Mouse (Mus musculus): Measurements from ENCODE around the gene E030030I06Rik.
"Not testable (repeated sequence)": the region's sequence is repeated elsewhere in the genome, so short reads cannot be mapped to it uniquely, and the experiment has no call there.

The E030030I06Rik gene

DNA sequence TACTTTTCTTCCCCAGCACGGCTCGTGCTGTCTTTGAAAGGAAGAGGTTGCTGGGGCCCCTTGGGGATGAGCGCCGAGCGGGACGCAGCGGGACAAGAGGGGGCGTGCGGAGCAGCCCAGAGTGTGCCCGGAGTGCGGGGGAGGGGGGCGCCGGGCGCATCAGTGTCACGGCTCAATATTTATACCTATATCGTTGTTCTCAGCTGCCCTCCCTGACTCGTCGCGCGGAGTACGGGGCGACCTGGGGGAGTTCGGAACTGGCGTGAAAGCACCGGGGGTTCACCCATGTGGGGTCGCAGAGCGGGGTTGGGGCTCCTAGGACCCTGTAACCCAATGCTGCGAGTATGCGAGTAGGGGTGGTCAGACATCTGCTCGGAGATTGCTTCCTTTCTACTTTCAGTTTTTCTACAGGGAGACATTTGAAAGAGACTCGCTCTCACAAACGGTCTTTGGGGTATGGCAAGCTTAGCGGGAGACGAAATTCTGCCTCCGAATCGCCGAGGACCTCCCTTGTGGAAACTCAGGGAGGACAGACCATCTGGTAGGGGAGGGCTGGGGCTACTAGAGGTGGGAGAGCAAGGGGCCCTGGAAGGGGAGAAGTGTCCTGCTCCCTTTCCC lies at the start of gene E030030I06Rik:
Gene E030030I06Rik (minus strand): TSS at position 198 of the 618 bp plus-strand sequence.
- DNase-seq (ENCODE audit: low read depth): no peak

DNA sequence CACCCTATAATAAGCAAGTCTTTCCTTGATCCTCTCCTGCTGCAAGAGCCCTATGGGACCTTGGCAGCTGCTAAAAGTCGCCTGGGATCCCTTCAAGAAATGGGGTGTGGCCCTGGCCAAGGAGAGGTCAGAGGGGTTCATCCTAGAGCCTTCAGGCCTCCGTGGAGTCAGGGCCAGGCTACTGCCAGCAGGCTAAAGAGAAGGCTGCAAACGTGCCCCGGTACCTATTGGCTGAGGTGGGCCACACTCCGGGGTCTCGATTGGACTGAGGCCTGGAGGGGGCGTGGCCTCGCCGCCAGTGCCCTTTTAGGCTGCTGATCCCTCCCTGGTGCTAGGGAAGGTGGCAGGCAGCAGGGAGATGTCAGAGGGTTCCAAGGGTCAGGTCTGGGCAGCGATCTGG lies 42.0 kb upstream of the E030030I06Rik start:
- DNase-seq (ENCODE audit: low read depth): not testable (repeated sequence)

DNA sequence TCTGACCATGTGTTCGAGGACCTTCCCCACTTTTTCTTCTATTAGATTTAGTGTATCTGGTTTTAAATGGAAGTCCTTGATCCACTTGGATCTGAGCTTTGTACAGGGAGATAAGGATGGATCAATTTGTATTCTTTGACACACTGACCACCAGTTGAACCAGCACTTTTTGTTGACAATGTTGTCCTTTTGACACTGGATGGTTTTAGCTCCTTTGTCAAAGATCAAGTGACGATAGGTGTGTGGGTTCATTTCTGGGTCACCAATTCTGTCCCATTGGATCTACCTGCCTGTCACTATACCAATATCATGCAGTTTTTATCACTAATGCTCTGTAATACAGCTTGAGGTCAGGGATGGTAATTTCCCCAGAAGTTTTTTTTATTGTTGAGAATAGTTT lies 27.4 kb upstream of the E030030I06Rik start:
- DNase-seq (ENCODE audit: low read depth): not testable (repeated sequence)

DNA sequence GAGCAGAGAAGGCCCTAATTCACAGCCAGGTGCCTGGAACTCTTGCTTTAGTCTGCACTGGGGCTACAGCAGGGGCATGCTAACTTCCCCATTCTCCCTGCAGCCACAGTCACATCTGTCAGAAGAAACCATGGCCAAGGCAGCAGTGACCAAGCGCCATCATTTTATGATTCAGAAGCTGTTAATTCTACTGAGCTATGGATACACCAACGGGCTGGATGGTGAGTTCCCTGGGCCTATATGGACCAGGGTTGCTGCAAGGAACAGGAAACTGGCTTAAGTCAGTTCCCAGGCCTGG lies 25.1 kb upstream of the E030030I06Rik start:
- not testable (repeated sequence) for DNase-seq (ENCODE audit: low read depth)

DNA sequence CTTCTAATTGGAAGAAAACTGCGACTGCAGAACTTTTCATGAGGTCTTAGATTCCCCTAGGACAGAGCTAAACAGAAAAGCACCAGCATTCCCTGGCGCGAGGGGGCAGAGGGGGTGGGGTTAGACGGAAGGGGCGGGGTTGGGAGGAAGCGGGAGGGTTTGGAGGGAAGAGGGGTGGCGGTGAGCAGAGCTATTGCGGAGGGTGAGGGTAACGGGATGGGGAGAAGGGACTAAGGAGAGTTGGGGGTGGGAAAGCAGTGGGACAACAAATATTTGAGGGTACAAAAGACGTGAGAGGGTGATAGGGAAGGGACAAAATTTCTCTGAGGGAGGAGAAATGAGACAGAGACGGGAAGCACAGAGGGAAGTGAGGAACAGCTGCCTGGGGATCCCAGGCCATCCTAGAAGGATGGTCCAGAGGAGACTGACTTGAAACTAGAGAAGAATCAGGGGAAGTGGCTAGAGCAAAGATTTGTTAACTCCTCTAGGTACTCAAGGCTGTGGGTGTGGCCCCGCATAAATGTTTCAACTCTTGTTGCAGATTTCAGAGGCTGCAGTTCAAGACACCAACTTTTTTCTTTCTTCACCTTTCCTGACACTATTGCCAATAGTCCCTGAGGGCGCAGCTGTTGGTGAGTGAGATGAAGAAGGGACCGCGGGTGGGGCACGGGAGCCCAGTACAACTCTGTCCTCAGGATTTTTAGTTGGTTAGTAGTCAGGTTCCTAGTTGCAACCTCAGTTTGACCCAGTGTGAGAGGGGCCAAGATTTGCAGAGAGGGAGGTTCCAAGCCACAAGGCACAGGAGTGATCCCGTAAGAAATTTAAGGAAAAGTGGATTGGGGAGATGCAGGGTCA lies 24.5 kb upstream of the E030030I06Rik start:
- not testable (repeated sequence) for DNase-seq (ENCODE audit: low read depth)

DNA sequence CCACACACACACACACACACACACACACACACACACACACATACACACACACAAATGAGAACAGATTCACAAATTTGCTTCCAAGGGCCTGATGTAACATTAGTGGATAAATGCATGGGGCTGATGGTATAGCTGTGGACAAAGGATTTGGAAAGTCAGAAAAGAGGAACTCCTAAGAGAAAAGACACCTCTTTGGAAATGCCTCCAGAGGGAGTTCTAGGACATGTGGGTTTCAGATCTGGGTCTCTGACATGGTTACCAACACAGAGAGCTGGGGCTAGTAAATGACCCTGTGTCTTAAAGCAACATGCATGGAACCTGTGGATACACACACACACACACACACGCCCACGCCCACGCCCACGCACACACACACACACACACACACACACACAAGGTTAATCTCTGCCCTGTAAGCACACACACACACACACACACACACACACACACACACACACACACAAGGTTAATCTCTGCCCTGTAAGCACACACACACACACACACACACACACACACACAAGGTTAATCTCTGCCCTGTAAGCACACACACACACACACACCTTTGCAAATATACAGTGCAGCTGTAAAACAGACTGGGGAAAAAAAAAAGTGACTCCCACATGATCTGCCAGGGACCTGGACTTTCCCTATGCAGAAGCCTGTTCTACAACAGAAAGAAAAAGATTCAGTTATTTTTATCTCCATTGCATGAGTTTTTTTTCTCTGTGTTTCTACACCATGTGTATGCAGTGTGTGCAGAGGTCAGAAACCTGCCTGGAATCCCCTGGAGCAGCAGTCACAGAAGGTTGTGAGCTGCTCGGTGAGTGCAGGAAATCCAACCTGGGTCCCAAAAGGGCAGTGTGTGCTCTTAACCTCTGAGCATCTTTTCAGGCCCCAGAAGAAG lies 23.6 kb upstream of the E030030I06Rik start:
- DNase-seq (ENCODE audit: low read depth): not testable (repeated sequence)

DNA sequence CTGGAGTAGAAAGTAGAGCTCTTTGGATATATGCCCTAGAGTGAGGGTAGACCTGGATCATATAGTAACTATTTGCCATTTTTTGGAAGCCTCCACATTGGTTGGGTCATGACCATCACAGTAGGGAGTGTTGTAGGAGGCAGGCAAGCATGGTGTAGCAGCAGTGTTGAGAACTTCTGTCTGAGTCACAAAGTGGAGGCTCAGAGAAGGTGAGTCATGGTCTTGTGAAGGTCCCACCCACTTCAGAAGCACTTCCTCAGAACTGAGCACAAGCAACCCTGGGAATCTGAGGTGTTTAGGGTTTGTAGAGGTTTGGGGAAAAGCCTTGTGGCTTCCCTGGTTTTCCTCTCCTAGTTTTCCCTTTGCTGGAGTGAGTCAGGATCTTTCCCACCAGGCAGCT lies 20.0 kb upstream of the E030030I06Rik start:
- DNase-seq (ENCODE audit: low read depth): not testable (repeated sequence)

DNA sequence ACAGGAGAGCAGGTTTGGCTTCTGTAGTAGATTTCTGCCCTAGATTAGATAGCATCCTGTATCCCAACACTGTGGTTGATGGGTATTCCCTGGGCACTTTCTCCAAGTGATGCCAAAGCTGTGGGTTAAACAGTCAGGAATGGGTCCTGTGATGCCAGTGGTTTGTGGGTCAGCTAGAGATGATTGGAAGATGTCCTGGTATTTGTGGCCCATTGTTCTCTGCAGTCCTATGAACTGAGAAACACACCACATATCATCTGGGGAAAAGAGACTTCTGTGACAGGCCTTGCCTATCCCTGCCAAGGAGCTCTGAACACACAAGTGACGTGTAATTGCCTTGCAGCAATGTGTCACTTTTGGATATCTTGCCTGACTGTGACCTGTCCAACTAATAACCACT lies 18.0 kb upstream of the E030030I06Rik start:
- DNase-seq (ENCODE audit: low read depth): not testable (repeated sequence)

DNA sequence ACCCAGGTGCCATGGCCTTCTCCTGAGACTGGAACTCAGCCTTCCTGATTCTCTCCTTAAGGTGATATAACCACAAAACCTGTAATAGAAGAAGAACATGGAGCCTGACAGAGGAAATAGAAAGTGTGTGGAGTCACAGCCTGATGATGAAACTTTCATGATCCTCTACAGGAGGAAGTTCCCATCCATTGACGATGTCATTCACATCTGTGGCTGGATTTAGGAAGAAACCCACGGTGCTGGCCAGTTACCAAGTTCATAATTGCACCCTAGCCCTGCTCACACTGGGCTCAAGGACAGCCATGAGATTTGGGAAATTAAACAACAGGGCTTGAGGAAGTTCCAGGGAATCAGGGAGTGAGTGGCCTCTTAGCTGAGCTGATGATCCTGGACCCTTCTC lies 17.0 kb upstream of the E030030I06Rik start:
- not testable (repeated sequence) for DNase-seq (ENCODE audit: low read depth)

DNA sequence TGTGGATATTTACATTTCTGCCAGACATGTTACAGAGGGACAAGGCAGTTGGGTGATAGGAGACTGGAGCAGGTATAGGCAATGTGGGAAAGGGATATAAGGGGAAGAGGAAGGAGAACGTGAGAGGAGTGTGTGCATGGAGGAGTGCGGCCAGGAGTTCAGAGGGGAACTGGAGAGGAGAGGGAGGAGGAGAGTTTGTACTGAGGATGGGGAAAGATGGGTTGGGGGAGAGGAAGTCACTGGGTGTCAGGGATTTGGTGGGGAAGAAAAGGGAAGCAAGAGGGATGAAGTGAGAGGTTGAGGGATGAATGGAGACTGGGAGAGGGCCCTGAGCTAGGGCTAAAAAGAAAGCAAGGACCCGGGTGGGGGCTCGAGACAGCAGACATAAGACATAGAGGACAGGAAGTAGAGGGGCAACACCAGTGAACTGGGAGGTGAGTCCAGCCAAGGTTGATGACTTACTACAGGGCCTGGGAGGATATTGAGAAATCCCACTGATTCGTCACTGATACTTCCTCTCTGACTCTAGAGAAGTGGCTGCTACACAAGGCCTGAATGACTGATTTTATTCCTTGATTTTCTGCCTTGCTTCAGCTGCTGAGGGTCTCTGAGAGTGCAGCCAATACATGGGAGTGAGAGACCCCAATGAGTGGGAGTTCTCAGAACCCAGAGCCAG lies 16.4 kb upstream of the E030030I06Rik start:
- DNase-seq (ENCODE audit: low read depth): not testable (repeated sequence)

DNA sequence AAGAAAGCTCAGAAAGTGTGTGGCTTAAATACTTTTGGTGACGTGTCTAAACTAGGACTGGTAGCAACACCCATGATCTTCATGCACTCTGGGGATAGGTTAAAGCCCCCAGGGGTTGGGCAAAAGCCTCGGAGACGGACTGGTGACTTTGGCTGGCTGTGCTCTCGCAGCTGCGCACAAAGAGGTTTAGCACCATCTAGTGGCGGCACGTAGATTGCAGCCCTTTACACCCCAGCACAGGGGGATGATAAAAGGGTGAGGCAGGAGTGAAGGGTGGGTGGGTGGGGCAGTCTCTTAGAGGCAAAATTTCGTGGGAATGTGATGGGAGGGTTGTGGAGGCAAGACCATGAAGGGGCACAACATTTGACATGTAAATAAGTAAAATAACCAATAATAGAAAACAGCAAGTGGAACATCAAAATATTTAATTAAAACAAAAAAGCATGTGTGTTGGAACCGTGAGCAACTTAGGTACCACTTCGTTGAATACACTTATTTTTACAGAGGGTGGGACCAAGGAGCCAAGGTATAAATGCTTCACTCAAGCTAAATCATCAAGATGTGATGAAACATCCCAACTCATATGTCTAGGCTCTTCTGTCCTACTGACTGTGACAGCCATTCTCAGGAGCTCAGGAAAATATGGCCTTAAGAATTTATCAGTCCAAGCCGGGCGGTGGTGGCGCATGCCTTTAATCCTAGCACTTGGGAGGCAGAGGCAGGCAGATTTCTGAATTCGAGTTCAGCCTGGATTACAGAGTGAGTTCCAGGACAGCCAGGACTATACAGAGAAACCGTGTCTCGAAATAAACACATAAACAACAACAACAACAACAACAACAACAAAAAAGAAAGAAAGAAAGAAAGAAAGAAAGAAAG lies 14.9 kb upstream of the E030030I06Rik start:
- not testable (repeated sequence) for DNase-seq (ENCODE audit: low read depth)

DNA sequence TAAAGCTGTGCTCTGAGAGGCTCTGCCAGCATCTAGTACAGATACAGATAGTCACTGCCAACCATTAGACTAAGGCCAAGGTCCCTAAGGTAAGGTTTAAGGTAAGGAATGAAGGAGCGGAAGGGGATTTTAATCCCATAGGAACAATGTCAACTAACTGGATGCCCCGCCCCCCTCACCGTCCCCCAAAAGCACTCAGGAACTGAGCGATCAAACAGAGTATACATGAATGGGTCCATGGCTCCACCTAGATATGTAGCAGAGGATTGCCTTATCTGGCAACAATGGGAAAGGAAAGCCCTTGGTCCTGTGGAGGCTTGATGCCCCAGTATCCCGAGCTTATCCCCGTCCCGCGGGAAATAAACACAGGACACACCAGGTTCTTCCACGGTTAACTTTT lies 14.2 kb upstream of the E030030I06Rik start:
- not testable (repeated sequence) for DNase-seq (ENCODE audit: low read depth)

DNA sequence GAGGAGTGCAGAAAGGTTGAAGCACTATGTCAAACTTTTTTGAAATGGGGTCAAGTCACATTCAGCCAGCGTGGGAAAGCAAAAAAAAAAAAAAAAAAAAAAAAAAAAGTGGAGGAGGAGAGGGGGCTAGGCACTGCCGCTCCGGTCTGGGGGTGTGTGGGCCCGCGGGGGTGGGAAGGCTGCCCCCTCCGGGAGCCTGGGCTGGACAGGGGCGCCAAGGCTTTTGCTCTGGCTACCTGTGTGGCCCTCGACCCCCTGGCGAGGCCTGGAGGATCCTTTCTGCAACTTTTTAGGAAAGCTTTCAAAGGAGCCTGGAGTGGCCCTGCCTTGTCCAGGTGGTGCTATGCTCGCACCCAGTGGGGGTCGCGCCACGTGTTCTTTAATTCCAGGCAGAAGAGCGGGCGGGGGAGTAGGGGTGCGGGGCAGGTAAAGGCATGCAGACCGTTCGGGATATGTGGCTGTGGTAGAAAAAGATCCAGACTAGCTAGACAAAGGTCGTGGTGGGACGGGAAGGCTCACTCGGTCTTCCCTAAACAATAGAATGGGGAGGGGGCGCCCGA lies 10.6 kb upstream of the E030030I06Rik start:
- no peak for DNase-seq (ENCODE audit: low read depth)

DNA sequence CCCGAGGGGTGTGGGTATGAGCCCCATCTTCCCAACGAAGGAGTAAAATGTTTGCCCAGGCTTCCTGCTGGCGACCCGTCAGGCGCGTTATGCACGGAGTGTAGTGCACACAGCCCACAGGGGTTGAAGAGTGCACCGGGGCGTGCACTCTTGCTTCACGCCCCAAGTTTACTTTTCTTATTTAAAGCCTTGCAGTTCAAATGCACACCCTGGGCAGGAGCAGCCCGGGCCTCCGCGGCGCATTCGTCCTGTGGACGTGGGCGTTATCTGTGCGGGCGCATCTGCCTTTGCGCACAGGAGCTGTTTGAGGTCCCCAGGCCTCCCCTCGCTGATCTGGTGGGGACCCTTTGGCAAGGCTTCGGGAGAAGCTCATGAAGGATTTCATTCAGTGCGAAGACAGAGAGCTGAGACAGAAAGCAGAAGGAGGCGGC lies 10.1 kb upstream of the E030030I06Rik start:
- DNase-seq (ENCODE audit: low read depth): no peak

DNA sequence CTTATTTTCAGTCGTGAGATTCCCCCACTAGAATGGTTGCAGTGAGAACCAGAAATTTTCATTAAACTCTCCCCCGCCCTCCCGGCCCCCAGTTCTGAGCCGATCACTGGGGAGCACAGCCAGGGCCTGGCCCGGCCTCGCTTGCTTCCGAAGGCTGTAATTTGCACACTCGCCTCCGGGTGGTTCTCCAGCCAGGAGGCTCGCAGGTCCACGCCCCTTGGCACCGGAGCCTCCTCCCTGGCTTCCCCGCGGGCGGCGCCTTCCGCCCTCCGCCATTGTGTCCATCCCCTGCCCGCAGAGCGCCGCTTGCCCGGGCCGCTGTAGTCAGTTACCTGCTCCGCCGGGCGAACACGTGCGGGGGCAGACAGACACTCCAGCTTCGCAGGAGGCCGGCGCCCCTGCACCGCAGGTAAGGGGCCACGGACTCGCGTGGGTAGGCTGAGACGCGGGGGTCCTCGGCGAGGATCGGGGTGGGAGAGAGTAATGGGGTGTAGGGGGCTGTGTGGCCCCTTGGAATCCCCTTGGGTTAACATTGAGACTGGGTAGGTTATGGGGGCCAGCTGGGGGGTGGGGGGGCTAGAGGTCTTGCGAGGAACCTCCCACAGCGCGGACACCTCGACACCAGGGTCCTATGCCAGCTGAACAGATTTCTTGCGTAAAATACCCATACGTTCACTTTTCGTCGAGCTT lies 9.4 kb upstream of the E030030I06Rik start, which contains the start of the genes Raet1e and H60b:
Gene Raet1e (plus strand): TSS at position 260 of the 690 bp plus-strand sequence.
Gene H60b (plus strand): TSS at position 277 of the 690 bp plus-strand sequence.
- DNase-seq (ENCODE audit: low read depth): not testable (repeated sequence)

DNA sequence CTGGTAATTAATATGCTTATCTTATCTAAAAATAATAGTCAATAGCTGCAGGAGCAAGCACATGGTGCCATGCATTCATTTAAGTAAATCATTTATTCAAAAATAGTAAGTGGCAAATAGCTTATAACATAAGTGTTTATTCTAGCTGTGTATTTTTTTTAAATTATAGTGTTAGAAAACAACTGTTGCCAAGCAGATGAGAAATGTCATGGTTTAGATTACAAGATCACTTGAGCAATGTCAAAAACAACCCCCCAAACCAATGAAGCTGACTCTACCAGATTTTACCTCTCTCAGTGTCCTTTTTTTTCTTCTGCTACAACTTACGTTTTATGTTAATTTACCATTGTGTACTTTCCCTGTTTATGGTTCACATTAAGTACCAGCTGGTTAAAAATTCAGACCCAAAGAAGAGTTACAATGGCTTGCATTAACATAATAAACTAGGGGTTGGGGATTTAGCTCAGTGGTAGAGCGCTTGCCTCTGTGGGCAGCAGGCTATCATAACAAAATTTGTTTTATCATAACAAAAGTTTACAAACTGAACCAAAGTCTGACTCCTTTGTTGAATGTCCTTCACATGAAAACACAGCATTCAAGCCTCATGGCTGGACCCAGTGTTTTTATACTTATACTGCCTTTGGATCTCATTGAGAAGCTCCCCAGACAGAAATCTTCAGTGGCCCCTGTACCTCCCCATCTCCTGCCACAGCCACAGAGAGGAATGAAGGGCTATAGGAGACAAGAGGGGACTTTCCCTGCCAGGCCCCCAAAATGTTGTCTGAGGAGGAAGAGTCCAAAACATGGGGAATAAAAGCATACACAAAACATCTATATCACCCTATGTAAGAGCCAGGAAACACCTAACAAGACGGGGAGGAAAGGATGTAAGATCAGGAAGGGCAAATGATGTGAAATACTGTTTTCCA lies 6.1 kb upstream of the E030030I06Rik start:
- DNase-seq (ENCODE audit: low read depth): no peak

DNA sequence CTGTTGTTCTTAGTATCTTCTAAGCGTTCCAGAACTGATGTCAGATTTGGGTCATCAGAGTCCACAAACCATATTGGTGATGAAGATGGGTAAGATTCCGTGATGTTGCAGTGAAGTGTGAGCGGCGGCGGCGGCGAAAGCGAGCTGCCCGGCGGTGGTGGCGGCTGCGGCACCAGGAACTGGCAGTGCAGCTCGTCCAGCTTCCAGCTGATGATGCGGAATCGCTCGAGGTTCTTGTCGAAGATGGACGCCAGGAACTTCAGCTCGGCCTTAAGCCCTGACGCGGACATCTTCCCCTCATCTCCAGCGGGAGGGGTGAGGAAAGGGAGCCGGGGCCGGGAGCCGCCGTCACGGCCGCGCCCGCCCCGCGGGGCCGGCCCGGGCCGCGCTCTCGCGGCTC lies 5.1 kb upstream of the E030030I06Rik start:
- not testable (repeated sequence) for DNase-seq (ENCODE audit: low read depth)

DNA sequence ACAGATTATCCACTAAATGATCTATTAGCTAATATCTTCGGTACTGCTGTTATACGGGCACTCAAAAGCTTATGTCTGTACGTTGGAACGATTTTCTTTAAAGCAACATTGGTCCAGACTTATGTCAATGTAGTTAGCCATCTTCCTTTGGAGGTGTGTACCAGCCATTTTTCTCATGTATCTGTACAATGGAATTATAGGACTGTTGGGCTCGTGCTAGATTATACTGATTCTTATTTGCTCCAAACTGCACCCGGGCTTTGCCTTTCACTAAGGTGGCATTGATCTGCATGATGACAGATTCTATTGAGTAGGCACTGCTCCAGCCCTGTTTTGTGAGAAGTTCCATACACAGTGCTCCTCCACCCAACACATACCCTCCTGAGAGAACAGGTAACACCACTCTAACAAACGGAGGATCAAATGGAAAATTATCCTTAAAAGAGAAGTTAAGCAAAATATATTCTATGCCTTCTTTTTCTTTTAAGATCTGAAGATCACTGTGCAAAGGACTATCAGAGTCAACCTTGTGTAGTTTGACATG lies 4.1 kb upstream of the E030030I06Rik start:
- not testable (repeated sequence) for DNase-seq (ENCODE audit: low read depth)
